Mouse (Mus musculus): ENCODE data around the gene Ttc7. TPM values are rescaled to one million over a fixed set of nuclear protein-coding genes. Genes with fewer than 3 reads are reported as not detected.

Ttc7 gene
- total RNA-seq, 2 experiments from 2014 or later, result 13.1 to 14.7 TPM

DNA sequence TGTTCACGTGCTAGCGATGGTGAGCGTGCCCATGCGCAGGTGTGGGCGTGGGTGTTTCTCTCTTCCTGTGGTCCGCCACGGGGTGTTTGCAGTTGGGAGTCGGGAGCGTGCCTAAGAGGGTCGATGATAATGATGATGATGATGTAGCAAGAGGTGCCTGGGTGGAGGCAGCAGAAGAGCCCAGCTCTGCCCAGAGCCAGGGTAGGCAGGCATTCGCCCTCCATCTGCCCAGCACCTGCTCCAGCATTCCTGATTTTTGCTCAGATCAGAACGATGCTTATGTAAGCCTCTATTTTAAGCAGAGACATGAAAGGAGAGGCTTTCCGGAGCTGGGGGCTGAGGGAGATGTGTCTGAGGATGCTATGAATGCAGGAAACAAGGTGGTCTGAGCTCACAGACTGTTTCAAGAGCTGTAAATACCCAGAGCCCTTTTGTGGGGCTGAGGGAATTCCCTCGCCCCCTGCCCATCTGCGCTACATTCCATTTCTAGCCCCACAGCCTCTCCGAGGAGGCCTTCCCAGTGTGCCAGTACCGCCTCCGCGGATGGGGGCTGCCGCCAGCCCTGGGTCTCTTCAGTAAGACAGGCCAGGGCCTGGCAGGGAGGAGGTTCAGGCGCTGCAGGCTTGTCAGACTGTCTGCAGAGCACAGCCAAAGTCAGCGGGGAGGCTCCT lies 47.7 kb downstream of the Ttc7 start:
- intact Hi-C loops (cut with DNase I), result loop anchor here (2.0 kb wide), 1 partner anchor 116 kb away; the partner anchor contains the start of gene Calm2
- DNase-seq (ENCODE audit: low spot score in 2 of 2), result peak; percentile 88 to 92

GRCm38 (mm10) chr17:87330921-87331291 lies 48.2 kb downstream of the Ttc7 start:
- no peak for DNase-seq (ENCODE audit: low spot score in 2 of 2)
- intact Hi-C loops (cut with DNase I), result loop anchor here (2.0 kb wide), 1 partner anchor 116 kb away; the partner anchor contains the start of gene Calm2

DNA sequence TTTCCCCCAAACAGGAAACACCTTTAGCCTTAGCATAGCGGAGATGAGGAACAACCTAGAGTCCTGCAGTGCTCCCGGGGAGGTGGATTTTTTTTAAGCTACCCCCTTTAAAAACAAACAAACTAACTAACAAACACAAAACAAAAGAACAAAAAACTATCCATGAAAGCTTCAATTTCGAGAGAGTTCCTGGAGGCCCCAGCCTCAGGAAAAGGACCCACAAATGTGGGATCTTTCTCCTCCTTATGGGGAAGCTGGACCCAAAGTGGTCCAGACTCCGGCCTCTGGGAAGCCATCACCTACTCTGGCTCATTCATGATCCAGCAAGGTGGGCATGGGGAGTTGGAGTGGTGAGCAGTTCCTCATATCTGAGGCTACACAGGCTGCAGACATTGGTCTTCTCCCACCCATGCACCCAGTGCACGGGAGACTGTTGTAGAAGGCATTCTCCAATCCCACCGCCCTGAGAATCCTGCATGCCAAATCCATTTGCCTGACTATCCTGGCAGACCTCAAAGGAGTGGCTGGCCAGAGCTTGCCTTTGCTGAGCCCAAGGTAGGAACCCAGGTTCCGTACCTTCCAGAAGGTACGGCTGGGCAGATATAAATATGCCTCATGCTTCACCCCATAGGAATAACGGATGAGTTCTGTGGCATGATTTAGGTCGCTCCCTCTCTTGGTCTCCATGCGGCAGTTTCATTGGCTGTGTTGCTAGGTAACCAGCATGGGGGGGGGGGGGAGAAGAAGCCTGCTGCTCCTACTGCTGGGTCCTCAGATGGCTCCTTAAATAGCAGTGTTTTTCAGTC lies 48.9 kb downstream of the Ttc7 start:
- DNase-seq (ENCODE audit: low spot score in 2 of 2), result peak in 1 of 2 experiments; percentile 53

GRCm38 (mm10) chr17:87332142-87332815 lies 49.6 kb downstream of the Ttc7 start:
- peak; percentile 60 to 68 for DNase-seq (ENCODE audit: low spot score in 2 of 2)
- intact Hi-C loops (cut with DNase I), result no loop called here

More for the DNA sequence above, 48.9 kb downstream of the Ttc7 start:
- intact Hi-C loops (cut with DNase I), result loop anchor here (2.0 kb wide), 1 partner anchor 115 kb away; the partner anchor contains the start of gene Calm2

DNA sequence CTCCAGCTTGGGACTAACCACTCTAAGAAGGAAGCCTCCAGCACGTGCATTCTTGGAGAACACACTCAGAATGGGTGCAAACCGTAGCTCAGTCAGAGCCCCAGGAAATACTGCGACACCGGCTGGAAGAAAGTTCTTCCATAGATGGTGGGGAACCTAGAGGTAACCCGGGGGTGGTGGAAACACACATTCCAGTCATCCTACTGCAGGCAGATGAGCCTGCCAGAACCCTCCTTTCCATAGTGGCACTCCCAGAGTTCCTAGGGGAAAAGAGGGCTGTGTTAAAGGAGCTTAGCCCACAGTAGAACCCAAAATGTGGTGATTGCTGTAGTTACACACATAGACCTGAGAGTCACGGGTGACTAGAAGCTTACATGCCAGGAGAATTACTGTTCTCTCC lies 50.2 kb downstream of the Ttc7 start:
- DNase-seq (ENCODE audit: low spot score in 2 of 2), result no peak
- intact Hi-C loops (cut with DNase I), result no loop called here

- intact Hi-C loops (cut with DNase I), result no loop called here
- DNase-seq (ENCODE audit: low spot score in 2 of 2), result no peak
Observed at GRCm38 (mm10) chr17:87334162-87334561, 51.5 kb downstream of the Ttc7 start.

- intact Hi-C loops (cut with DNase I), result no loop called here
- DNase-seq (ENCODE audit: low spot score in 2 of 2), result peak in 1 of 2 experiments; percentile 52
Observed at GRCm38 (mm10) chr17:87335152-87335551, 52.5 kb downstream of the Ttc7 start.

- intact Hi-C loops (cut with DNase I), result no loop called here
- no peak for DNase-seq (ENCODE audit: low spot score in 2 of 2)
Observed at GRCm38 (mm10) chr17:87335727-87336126, 53.0 kb downstream of the Ttc7 start.

DNA sequence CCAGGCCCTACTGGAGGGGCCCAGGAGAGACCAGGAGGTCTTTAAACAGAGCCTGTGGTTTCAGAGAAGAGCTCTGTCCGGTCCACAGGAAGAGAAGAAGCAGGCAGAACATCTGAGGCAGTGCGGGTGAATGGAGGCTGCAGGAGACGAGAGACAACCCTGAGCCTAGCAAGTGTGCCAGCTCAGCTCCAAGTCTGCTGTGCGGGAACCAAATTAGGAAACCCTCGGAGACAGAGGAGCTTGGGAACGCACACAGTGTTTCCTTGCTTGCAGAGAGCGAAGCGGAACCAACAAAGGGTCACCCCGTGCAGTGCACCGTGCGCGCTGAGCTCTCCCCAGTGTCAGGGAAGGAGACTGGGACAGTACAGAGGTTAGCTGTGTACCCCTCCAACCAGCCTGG lies 54.2 kb downstream of the Ttc7 start:
- intact Hi-C loops (cut with DNase I), result no loop called here
- DNase-seq (ENCODE audit: low spot score in 2 of 2), result no peak

DNA sequence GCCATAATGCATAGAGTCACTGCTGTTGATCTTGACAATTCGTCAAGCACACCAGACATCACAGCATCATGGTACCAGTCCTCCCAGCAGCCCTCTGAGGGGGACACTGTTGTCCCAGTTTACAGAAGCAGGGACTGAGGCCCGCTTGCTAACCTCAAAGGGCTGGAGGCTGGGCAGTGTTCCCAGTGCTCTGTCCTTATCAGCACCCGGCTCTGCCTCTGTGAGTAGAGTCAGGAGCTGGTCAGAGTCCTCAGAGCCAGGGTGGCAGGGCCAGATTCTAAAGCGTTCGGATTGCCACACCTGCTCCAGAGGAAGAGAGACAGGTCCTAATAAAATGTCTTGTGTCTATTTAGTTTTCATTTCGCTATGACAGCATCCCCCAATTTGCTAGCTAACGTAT lies 55.0 kb downstream of the Ttc7 start:
- intact Hi-C loops (cut with DNase I), result no loop called here
- no peak for DNase-seq (ENCODE audit: low spot score in 2 of 2)

DNA sequence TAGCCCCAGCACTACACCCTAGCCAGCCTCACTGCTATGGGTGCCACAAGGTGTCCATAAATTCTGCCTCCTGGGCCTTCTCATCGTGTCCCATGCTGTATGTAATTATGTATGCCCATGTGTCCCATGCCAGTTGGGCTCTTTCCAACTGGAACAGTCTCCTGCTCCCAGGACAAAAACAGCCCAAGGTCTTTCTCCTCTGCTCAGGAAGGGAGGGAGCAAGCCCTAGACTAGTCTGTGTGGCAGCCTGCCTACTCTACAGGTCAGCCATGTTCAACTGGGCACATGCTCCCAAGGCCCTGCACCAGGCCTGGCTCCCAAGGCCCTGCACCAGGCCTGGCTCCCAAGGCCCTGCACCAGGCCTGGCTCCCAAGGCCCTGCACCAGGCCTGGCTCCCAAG lies 56.4 kb downstream of the Ttc7 start:
- DNase-seq (ENCODE audit: low spot score in 2 of 2), result no peak
- intact Hi-C loops (cut with DNase I), result no loop called here

DNA sequence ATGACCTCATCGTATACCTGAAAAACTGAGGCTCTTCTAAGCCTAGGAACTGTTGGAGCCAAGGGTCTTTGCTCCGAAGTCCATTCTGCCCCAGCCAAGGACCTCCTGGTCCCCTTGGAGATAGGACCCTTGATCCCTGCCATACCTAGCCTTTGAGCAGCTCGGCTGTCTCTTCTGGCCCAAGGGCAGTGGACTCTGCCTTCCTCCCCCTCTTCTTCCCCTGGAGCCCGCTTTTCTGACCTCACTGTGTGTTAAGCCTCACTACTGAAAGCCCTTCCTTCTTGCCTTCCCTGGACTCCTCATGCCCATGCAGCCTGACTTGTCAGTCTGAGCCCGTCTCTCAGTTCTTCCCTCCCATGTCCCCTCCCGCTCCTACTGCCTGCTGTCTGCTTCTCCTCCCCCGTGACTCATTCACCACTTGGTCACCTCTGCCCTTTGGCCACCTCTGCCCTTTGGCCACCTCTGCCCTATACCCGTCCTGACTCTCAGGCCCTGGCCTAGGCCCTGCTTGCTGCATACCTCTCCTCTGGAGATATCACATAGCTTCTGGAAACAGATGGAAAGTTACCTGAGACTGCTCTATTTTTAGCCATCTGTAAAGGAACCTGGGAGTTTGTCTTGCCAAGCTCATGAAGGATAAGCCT lies 60.5 kb downstream of the Ttc7 start:
- DNase-seq (ENCODE audit: low spot score in 2 of 2), result no peak
- intact Hi-C loops (cut with DNase I), result no loop called here

GRCm38 (mm10) chr17:87344441-87345251 lies 62.0 kb downstream of the Ttc7 start:
- intact Hi-C loops (cut with DNase I), result no loop called here
- no peak for DNase-seq (ENCODE audit: low spot score in 2 of 2)

GRCm38 (mm10) chr17:87345252-87345593 lies 62.5 kb downstream of the Ttc7 start:
- intact Hi-C loops (cut with DNase I), result no loop called here
- DNase-seq (ENCODE audit: low spot score in 2 of 2), result no peak

DNA sequence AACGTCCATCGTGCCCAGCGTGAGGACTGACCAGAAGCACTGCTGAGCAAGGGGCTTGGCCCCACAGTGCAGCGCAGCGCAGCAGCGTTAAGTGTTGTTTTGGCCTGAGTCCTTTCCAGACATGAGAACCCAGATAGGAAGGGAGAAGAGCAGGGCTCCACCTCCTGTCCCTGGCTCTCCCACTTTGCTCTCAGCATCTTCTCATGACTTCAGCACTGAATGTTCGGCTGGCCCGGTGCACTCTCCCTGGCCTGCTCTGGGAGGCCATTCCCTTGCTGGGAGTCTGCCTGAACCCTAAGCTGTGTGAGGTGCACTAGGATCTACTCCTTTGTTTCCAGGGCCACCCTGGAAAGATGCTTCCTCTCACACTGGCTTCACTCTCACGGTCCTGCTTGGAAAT lies 65.7 kb downstream of the Ttc7 start:
- intact Hi-C loops (cut with DNase I), result no loop called here
- no peak for DNase-seq (ENCODE audit: low spot score in 2 of 2)

DNA sequence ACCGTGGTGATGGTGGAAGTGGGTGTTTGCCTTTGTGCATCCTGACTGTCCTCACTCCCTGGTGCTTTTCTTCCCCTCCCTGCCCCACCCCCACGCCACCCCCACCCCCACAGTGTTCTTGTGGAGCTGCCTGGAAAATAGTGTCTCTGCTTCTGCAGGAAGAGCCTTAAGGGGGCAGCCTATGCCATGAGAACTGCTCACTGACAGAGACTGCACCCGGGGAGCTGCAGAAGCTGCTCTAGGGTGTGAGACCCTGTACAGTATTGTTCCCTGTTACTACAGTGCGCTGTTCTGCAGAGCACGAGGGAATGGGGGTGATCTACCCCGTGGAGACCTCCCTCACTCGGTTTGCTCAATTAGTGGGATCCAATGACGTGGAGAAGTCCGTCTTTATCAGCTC lies 66.4 kb downstream of the Ttc7 start:
- intact Hi-C loops (cut with DNase I), result no loop called here
- no peak for DNase-seq (ENCODE audit: low spot score in 2 of 2)

DNA sequence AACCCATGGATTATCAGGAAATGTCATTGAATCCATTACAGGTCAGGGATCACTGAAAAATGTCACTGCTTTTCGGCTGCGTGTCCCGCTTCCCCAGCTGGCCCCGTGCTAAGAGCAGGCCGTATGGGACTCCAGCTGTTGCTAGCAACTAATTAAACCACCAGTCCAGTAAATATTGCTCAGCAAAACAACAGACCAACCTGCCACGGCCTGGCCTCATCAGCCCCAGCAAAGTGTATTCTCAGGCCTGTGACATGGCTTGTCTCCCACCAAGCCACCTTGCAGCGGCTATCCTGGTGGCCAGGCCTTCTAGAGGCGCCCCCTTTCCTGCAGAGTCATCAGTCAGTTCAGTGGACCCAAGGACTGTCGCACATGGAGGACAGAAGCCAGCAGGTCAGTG lies 66.9 kb downstream of the Ttc7 start:
- DNase-seq (ENCODE audit: low spot score in 2 of 2), result no peak
- intact Hi-C loops (cut with DNase I), result no loop called here

- intact Hi-C loops (cut with DNase I), result no loop called here
- no peak for DNase-seq (ENCODE audit: low spot score in 2 of 2)
Observed at GRCm38 (mm10) chr17:87350471-87351240, 68.0 kb downstream of the Ttc7 start.
